Mouse (Mus musculus) liver, adult 2 months (tissue): ENCODE measurements at regions not wholly inside any gene's neighbourhood (a gene's known extent, or its start where the extent isn't known, plus 50 kb on each side); places are given as distances from the start of the nearest gene placed in this dataset.

Source experiments
- DNase-seq: peaks from one replicate; pipeline ENCODE4 v3.0.0-alpha.2; 2011; ENCODE audit warnings: low read depth, low spot score; ENCODE audit errors: extremely low read depth
- H3K27ac ChIP-seq: fragments of 200-500 bp; replicated peaks from 2 replicates; pipeline ENCODE4 v1.5.1; 2012; ENCODE audit warnings: low read depth, mild to moderate bottlenecking, control low read depth, inconsistent platforms, low read length; ENCODE audit not compliant: insufficient read depth
- H3K27me3 ChIP-seq: fragments of 200-500 bp; 2 replicates; pipeline ENCODE4 v1.6.1; 2012; ENCODE audit warnings: mild to moderate bottlenecking, moderate library complexity, low read length, inconsistent platforms; ENCODE audit not compliant: control insufficient read depth, insufficient read depth
- H3K36me3 ChIP-seq: fragments of 200-500 bp; 2 replicates; pipeline ENCODE4 v1.6.1; 2012; ENCODE audit warnings: low read length, inconsistent platforms; ENCODE audit not compliant: control insufficient read depth, insufficient read depth
- H3K4me1 ChIP-seq: fragments of 200-500 bp; 2 replicates; pipeline ENCODE4 v1.6.1; 2011; ENCODE audit warnings: low read length; ENCODE audit not compliant: control insufficient read depth, insufficient read depth
- H3K4me3 ChIP-seq: fragments of 200-500 bp; 2 replicates; pipeline ENCODE4 v1.5.1; 2011; ENCODE audit warnings: low read depth, mild to moderate bottlenecking, control low read depth, low read length, moderate library complexity; ENCODE audit not compliant: insufficient read depth
- H3K79me2 ChIP-seq: fragments of 200-500 bp; 2 replicates; pipeline ENCODE4 v1.6.1; 2012; ENCODE audit warnings: inconsistent platforms, mild to moderate bottlenecking, low read length, moderate library complexity; ENCODE audit not compliant: control insufficient read depth, insufficient read depth
- H3K9ac ChIP-seq: fragments of 200-500 bp; 2 replicates; pipeline ENCODE4 v1.6.1; 2012; ENCODE audit warnings: low read depth, mild to moderate bottlenecking, control low read depth, inconsistent platforms, low read length
- CTCF ChIP-seq: fragments of 200-500 bp; IDR thresholded peaks from 2 replicates; pipeline ENCODE4 v1.5.1; 2011; ENCODE audit warnings: low read depth, low read length, control low read depth
- POLR2A ChIP-seq: fragments of 200-500 bp; IDR thresholded peaks from 2 replicates; pipeline ENCODE4 v1.6.1; 2011; ENCODE audit warnings: low read length, control low read depth; ENCODE audit not compliant: insufficient read depth; ENCODE audit errors: extremely low read depth
- WGBS: fragments of 180-500 bp; shearing (Covaris S2); methylation state at CpG from one replicate; pipeline ENCODE4 v1.1.7; 2018; 5-methylcytosine and 5-hydroxymethylcytosine counted together

DNA sequence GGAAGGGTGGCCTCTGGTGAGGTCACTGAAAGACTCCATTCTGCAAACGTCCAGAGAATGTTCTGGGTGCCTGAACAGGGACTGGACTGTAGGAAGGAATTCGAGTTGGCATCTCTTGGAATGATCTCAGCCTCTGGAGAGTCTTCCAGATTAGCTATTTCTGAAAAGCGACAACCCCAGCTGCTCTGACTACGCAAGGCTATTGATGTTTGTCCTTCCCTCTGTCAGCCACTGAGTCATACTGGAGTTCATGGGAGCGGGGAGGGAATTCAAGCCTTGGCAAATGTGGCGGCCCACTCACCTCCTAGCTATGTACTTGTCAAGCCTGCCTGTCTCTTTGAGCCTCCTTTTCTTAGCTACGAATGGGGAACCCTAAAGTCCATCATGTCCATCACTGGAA is 182.4 kb downstream of the Tle3 start:
- H3K27ac ChIP-seq = no peak overlapping the region
- H3K4me1 ChIP-seq = no peaks in the 10 kb centered on the region
- DNase-seq = no peak
- WGBS = 77% methylated on average over 7 of the region's 7 CpGs
- TF ChIP-seq CTCF (no peak), POLR2A (no peak)
- H3K36me3 ChIP-seq = no peaks in the 10 kb centered on the region
- H3K9ac ChIP-seq = no peak overlapping the region
- H3K27me3 ChIP-seq = no peaks in the 10 kb centered on the region
- H3K79me2 ChIP-seq = no peaks in the 10 kb centered on the region
- H3K4me3 ChIP-seq = no peak overlapping the region

DNA sequence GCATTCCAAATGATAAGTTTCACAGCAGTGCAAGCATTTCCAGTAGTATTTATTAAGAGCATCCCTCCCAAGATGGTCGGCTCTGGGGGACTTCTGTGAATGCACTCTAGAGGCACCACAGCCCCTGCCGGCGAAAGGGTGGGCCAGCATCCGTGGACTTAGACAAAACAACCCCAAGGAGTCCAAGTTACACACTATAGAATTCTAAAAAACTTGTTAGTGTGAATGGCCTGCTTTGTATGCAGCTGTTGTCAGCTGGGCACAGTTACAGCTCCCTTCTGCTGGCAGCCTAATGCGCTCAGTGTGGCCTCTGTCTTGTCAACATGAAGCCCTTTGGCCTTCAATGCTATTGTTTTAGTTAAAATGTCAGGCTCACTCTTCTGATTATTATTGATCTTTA is 181.5 kb downstream of the Tle3 start:
- Histone ChIP-seq H3K79me2 (no peaks in the 10 kb centered on the region), H3K4me3 (no peak overlapping the region), H3K9ac (no peak overlapping the region), H3K27me3 (no peaks in the 10 kb centered on the region), H3K27ac (no peak overlapping the region), H3K36me3 (no peaks in the 10 kb centered on the region), H3K4me1 (no peaks in the 10 kb centered on the region)
- DNase-seq = no peak
- TF ChIP-seq CTCF (no peak), POLR2A (no peak)
- WGBS = 85% methylated on average over 5 of the region's 5 CpGs

DNA sequence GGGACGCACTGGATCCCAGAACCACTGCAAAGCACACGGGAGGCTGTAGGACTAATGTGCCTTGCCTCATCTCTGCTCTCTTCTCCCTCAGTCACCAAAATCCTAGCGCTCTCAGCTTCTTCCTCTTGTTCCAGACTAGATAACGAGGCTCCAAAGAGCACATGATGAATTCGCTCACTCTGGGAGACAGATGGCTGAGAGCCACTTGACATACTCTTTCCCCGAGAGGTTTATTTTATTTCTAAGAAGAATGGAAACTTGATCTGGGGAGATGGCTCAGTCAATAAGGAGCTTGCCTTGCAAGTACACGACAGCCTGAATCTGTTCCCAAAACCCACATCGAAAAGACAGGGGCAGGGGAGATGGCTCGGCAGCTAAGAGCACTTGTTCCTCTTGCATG is 179.2 kb downstream of the Tle3 start:
- Histone ChIP-seq H3K4me3 (no peak overlapping the region), H3K36me3 (no peaks in the 10 kb centered on the region), H3K27ac (no peak overlapping the region), H3K9ac (no peak overlapping the region), H3K27me3 (no peaks in the 10 kb centered on the region), H3K79me2 (no peaks in the 10 kb centered on the region), H3K4me1 (no peaks in the 10 kb centered on the region)
- no peak for DNase-seq
- no peak for TF ChIP-seq POLR2A
- TF ChIP-seq CTCF = no peak
- 57% methylated on average over 9 of the region's 9 CpGs for WGBS

DNA sequence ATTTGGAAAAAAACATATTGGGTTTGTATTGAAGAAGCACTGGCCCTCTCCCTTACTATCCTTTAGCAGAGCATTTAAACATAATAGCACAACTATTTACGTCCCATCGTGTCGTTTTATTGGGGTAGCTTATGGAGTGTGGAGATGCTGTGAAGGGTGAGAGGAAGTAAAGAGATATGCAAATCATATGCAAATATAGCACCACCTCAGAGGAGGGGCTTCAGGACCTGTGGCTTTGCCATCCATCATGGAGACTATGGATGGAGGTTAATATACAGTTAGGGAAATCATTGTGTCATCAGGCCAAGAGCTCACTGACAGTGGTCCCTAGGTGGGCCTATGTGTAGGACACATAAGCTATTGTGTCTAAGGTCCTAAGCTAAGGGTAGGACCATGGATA is 178.2 kb downstream of the Tle3 start:
- TF ChIP-seq CTCF (no peak), POLR2A (no peak)
- Histone ChIP-seq H3K9ac (no peak overlapping the region), H3K36me3 (no peaks in the 10 kb centered on the region), H3K4me1 (no peaks in the 10 kb centered on the region), H3K27ac (no peak overlapping the region), H3K79me2 (no peaks in the 10 kb centered on the region), H3K4me3 (no peak overlapping the region), H3K27me3 (no peaks in the 10 kb centered on the region)
- DNase-seq = no peak
- 88% methylated on average over 3 of the region's 3 CpGs for WGBS

DNA sequence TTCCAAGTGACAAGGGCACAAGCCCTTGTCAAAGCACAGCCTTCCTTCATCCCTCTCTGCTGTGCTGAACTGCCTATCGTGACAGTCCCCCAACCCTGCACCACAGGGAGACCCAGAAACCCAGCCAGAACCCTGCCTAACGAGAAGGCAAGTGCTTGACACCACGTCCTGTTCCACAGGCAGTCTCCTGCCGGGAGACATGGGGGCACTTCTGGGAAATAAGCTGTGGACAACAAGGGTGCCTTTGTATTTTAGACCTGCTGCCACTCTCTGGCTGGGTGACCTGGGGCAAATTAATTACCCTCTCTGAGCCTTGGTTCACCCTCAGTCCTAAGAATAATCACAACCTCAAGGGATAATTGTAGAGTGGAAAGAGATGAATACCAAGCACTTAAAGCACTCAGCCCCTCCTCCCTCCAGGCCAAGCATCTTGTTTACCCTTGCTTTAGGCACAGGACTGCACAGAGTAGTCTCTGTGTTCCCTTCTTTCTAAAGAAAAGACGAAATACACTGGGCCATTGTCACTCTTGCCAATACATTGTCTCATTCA is 177.6 kb downstream of the Tle3 start:
- DNase-seq = no peak
- H3K9ac ChIP-seq = no peak overlapping the region
- 65% methylated on average over 5 of the region's 5 CpGs for WGBS
- no peak overlapping the region for H3K4me3 ChIP-seq
- H3K27ac ChIP-seq = no peak overlapping the region
- no peaks in the 10 kb centered on the region for H3K4me1 ChIP-seq
- TF ChIP-seq CTCF = no peak
- no peak for TF ChIP-seq POLR2A
- no peaks in the 10 kb centered on the region for H3K27me3 ChIP-seq
- H3K79me2 ChIP-seq = no peaks in the 10 kb centered on the region
- H3K36me3 ChIP-seq = no peaks in the 10 kb centered on the region

DNA sequence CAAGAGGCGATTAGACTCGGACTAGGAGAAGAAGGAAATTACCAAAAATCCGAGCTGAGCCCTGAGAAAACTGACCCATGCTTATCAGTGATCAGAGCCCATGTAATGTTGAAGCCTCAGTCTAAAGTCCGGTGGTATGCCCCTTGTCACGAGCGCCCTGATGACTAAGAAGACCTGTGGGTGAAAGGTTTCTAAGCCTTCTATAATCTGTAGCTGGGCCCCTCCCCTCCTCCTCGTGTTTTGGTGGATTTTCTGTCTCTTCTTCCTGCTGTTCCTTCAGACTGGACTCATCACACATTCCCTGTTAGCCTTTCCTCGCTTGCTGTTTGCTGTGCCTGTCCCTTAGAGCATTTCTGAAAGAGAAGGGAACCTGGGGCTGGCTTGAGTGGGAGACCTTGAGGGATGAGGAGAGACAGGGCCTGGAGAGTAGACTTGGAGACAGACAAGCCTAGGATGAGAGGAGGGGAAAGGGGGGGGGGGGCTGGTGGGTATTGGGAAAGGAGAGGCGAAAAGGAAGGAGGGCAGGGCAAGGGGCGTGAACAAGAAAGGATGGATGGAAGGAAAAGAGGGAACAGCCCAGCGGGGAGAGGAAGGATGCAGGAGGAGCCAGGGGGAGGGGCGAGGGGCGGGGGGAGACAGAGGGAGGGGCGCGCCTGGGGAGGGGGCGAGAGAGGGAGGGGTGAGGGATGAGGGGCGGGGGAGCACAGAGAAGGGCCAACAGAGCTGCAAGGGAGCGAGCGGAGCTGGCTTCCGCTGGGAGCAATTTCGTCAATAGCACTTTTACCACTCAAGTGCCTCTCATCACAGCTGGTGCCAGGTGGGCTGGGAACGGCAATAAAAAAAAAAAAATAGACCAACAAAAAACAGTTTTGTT is 165.4 kb downstream of the Tle3 start:
- no peak for DNase-seq
- H3K79me2 ChIP-seq = no peaks in the 10 kb centered on the region

More for the DNA sequence above, 165.4 kb downstream of the Tle3 start:
- Histone ChIP-seq H3K9ac (no peak overlapping the region), H3K36me3 (no peaks in the 10 kb centered on the region), H3K27ac (no peak overlapping the region), H3K27me3 (peaks cover 2% of the 10 kb centered on the region; the same call in 1 of the 2 replicates), H3K4me1 (no peaks in the 10 kb centered on the region), H3K4me3 (no peak overlapping the region)
- no peak for TF ChIP-seq CTCF
- TF ChIP-seq POLR2A = no peak
- 32% methylated on average over 18 of the region's 22 CpGs for WGBS
